Mouse (Mus musculus): ENCODE data around the gene Gm10295.

The Gm10295 gene

DNA sequence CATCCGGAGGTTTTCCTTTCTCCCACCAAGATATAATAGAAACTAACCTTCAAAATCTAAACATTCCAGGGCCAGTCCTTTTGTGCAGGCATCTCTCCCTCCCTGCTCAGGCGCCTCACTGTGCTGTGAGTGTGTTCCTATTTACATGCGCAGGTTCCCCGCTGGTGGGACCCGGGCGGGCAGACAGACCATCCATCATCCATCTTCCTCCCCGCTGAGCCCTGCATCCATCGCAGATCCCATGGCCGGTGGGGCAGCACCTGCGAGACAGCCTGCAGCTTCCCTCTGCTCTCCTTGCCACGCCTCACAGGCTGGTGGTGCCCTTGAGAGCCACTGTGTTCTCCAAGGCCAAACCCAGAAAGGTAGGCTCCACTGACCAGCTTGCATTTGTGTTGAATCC lies at the start of gene Gm10295:
Gene Gm10295, minus strand, starts transcription at position 122 of the 400 bp plus-strand sequence.
- no peak for DNase-seq (ENCODE audit: low spot score)

DNA sequence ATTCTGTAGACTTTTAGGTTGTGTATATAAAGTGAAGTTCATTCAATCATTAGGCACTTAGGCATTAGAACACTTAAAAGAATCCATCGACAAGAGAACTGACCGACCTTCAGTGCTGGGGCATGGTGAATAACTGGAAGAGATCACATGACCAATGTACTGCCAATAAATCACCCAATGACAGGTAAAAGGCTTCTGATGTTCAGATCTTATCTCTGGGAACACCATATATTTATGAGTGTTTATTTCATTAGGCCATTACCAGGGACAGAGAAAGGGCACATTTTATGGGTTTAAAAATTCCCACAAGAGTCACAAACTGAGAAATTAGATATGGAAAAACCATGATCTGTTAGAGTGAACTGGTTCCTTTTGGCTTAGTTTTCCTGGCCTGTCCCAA lies 49.7 kb upstream of the Gm10295 start:
- DNase-seq (ENCODE audit: low spot score): no peak

DNA sequence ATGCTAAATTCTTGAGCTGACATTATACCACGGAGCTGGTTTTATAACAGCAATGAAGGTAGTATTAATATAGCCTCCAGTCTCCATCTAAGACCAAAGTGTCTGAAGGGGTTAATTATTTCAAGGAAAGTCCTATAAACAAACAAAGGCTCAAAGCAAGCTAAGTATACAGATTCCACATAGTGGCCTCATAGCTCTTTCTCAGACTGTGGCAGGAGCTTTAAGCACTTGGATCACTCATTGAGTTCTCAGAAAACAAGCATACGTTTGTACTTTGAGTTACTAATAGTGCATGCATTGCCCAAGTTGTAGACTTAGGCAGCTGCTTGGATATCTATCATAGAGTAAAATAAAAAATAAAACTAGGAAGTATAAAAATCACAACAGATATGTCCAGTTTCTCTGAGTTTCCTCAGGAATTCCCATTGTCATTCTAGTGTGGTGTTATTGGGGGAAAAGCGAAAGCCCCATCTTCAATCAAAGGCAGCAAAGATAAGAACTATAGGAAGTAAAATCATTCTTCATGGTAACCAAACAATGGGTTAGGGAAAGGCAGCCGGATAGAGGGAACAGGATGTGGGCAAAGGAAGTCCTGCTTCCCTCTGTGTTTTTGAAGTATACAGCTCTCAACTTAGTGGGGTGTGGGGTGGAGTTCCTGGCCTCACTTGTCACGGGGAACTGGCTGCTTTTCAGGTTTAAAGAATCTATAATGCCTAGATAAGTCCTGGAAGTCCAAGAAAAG lies 48.8 kb upstream of the Gm10295 start:
- DNase-seq (ENCODE audit: low spot score): no peak

DNA sequence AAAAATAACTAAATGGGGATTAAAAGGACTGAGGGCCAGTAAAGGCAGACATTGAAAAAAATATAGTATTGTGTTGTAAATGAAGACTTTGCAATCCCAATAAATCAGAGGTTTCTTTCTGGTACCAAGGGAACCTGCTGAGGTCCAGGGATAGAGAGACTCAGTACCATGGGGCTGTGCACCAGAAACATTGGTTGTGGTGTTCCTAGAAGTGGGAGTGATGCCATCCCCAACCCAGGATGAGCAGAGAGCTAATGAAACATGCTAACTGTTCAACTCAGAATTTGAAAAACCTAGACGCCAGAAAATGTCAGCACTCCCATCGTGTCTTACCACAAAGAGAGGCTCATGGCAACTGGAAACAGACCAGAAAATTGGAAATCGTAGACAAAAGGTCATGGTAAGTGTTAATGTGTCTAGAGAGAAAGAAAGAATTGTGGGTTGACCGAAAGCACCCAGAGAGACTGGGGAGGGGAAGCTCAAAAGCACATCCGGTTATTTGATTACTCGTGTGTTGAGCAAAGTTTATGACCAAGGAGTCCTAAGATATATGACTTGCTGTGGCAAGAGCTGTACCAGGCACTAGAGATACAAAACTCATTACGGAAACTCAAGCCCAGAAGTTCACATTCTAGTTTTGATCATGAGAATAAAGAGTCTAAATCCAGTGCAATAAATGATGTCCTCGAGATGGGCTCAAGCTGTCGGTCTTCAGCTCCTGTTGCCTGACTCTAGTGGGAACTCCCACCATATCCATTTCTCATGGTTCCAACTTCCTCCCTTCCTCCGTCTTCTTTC lies 47.9 kb upstream of the Gm10295 start:
- DNase-seq (ENCODE audit: low spot score): no peak

DNA sequence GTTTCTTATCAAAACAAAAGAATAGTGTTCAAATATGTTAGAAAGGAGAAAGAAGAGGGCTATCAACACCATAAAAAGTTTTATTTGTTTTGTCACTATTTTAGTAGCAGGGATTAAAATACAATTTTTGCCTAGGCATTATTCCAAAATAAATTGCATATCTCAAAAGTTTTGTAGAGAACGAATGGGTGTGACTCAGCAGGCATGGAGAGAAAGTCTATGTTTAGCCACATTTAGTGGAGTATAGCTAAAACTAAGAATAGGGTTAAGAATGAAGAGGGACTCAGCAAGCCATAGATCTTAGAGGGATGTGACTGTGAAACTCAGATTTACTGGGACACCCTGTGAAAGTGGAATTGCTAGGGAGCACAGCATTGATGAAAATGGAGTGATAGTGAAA lies 47.1 kb upstream of the Gm10295 start:
- no peak for DNase-seq (ENCODE audit: low spot score)

DNA sequence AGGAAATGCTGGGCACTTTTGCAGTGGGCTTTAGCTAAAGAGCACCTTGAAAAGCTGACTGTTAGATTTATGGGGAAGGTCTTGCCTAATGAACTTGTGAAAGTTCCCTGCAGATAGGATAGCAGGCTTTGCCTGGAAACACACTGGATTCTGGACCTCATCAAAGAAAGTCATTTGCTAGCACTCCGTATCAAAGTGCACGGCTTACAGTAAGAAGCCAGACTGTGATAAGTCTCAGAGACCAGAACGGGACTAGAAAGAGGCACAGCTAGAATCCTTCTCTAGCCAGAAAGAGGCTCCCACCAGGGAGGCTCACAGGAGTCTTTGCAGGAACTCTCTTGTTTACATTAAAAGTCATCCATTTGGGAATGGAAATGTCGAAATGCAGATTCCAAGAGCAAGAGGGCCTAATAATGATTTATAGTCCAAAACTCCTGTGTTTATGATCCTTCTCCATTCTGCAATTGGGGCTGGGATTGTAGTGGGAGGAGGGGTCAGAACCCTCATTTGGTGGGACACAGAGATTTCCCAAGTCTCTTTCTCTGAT lies 41.6 kb upstream of the Gm10295 start:
- DNase-seq (ENCODE audit: low spot score): no peak

DNA sequence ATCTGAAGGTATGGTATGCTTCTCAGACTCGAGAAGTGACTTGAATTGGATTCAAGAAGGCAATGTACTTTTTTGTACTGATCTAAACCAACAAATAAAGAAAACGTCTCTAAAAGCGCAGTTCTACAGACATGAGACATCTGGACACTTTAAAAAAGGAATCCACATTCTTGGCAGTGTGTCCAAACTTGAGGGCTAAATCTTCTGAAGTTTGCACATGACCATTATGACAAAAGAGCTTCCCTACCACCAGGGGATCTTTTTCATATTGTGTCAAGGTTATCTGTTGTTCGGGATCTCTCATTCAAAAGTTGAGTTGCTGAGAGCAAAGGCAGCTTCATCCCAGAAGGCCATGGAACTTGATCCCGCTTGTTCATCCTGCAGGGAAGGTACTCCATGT lies 40.0 kb upstream of the Gm10295 start:
- DNase-seq (ENCODE audit: low spot score): no peak

DNA sequence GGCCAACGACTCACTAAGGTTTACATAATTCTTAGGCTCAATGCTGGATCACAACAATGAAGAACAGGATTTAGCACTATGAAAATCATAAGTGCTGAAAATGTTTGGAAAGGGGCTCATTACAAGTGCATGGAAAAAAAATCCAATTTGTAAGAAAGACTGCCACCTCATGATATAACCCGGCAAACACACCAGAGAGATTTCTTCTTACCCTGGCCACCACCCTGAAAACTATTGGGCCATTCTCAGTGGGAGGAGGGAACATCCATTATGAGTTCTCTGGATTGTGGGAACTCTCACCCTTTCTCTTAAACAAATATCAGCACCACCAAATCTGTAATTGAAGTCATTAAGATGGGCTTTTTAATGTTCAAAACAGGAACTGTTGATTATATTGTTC lies 39.0 kb upstream of the Gm10295 start:
- no peak for DNase-seq (ENCODE audit: low spot score)

DNA sequence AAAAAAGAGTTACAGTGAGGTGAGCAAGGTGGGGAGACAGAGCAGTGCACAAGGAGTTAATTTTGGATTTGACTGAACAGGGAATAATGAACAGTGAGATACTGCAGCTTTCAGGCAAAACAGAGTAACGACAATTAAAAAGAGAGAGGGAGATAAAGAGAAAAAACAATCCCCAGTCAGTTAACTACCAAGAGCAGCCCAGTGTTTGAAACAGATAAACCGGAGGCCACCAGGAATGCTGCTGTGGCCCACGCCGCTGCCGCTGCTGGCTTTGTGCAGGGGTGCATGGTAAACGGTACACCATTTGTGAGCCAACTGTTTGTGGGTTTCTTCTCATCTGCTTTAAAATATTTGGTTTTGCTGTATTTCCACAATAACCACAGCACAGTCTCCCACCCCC lies 34.8 kb upstream of the Gm10295 start:
- no peak for DNase-seq (ENCODE audit: low spot score)

DNA sequence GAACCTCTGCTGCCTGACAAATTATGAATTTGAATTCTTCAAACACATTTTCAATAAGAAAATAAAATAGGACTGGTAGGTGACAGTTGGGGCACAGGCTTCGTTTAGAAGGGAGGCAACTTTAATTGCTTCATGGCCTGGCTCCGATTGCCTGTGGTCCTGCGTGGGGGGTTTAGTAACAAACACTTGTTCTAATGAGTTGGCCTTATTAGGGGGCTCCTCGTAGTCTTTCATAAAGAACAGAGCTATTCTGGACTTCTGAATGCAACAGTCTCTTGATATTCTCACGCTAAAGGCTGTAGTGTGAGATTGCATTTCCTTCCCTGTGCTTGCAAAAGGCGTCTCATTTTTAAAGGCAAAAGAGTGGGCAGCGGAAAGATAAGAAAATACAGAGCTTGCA lies 33.6 kb upstream of the Gm10295 start:
- DNase-seq (ENCODE audit: low spot score): no peak

DNA sequence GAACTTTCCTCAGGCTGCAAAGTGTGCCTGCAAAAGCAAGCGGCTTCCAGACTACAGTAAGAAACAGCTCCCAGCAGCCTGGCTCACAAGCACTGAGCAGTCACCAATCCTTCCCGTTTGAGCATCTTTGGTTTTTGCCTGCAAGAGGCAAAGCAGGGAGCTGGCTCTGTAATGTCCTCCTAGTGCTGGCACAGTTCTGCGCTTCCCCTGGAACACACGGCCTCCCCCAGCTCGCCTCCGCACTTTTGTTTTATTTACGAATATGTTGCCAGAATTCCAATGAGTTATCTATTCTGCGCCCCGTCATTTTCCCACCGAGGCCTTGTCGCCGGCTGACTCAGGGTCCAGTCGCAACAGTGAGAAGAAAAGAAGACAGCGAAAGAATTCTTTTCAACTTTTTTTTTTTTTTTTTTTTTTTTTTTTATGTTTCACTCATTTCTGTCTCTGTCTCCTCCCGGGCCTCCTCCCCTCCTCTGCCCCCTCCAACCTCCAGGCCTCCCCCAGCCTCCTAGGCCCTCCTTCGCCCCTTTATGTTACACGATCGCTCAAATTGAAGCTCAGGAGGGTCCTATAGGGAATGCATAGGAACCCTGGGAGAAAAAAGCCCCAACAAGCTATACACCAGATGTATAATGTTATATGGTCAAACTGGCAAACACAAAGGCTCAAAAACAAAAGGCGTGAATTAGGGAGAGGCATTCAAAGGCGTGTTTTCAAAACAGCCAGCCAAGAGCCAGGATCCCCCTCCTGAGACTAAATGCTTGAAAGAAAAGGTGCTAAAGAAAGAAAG lies 32.3 kb upstream of the Gm10295 start:
- no peak for DNase-seq (ENCODE audit: low spot score)

DNA sequence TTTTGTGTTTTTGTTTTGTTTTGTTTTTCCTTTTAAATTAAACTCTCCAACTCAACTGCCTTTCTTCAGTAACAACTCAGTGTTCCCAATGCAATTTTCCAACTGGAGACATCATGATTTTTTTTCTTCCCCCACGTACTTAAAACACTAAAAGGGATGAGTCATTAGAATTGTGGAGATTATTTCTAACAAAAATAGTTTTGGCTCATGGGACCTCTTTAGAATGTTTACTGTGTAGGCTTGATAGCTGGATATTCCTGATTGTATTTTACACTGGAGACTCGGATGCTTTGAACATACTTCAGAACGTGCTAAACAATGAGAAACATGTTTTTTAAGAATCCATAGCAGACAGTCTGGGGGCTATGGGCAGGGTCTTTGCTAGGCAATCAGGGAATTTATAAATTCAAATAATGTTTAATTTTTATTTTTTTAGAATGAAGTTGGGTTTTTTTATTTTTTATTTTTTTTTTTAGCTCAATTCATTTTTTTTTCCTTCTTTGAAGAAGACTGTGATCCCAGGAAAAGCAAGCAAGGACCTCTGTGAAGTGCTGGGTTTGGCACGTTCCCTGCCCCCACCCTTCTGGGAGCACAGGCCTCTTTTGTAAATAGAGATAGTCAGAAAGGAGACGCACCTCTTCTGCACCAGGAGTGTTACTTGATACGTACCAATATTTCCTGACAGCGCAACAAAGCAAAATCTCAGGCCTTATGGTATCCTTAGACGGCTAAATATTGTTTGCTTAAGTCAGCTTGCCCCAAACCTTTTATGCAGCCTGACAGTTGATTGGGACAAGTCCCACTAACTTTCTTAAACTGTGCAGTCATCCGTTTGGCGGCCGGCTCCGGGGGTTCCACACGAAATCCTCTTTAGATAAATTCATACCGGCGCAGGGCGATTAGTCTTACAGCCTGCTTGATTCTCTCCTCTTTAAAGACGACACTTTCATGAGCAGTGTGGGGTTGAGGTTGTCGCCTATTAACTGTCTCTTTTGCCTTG lies 28.8 kb upstream of the Gm10295 start:
- DNase-seq (ENCODE audit: low spot score): no peak

DNA sequence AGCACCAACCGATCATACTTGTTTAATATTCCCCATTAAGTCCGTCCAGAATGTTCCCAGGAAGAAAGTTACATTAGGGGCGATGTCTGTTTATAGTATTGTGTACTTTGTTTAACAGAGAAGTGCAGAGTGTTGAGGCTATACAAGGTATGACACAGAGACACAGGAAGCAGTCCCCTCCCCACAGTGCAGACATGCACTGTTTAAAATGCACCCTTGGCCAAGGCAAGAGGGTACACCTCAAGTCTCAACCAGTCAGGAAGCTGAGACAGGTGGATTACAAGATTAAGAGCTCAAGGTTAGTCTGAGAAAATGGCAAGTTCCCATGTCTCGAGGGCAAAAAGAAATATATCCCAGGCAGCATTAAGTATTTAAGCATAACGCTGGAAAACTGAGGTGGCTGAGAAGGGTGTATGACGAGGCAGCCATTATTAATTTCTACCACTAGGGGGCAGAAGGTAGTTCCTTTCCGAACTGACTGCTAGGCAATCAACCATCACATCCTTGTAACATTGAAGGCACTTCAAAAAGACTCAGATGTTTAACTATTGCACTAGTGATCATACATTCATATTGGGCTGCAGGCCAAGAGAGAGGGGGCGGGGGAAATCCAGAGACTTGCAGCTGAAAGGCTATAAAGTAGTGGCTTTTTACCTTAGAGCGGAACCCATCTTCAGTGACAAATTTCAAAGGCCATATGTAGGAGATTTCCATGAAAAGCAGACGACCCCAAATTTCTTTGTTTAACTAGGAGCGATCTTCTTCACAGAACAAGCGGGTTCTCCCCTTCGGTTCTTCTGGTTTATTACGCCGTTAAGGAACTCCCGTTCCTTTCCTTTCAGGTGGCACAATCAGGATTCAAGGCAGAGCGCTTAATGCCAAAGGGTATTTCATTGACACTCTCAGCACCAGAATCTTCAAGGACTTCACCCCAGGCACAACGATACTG lies 27.8 kb upstream of the Gm10295 start:
- DNase-seq (ENCODE audit: low spot score): no peak

DNA sequence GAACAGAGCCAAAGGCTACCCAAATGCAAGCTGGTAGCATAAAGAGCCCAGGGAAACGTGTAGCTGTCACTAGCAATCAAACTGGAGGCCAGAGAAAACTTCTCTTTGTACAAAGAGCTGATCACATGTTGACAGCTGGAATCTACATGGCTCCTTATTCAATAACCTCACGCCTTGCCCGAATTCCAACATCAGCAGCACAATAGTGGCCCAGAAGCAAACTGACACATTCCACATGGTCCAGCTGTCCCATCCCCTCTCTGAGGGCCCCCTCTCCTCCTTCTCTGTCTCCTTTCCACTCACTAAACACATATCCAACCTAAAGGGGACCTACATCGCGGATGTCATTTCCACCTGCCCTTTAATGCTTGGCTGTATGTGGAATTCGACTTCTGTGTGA lies 26.7 kb upstream of the Gm10295 start:
- no peak for DNase-seq (ENCODE audit: low spot score)

DNA sequence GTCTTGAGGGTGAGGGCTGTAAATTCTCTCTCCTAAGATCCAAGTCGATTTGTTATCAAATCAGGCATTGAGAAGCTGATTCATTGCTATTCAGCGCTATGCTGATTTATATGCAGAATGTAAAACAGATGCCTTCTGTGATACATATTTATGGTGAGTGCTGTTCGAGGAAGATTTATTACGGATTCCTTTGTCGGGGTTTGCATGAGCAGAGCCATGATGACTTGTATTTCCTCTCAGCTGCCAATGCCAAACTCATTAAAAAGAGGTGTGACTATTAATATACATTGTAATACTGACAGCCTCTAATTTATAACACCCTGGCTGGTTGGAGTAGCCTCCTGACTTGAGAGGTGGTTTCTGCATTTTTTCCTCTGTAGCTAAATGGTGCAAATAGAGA lies 22.8 kb upstream of the Gm10295 start:
- DNase-seq (ENCODE audit: low spot score): no peak

DNA sequence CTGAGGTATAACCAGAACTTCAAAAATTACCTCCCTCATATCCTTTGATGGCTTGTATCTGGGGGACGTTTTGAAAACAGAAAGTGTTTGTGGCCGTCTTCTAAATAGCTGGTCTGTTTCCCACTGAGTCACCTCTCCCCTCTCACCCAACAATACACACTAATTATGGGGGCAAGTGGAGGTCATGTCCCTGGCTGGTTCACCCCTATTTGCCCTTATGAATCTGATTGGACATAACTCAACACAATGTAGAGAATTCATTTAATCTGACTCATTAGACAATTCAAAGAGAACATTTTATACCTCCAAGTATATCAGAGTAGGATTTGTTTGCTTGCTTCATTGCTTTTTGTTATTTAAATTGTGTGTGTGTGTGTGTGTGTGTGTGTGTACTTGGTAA lies 20.6 kb upstream of the Gm10295 start:
- no peak for DNase-seq (ENCODE audit: low spot score)

DNA sequence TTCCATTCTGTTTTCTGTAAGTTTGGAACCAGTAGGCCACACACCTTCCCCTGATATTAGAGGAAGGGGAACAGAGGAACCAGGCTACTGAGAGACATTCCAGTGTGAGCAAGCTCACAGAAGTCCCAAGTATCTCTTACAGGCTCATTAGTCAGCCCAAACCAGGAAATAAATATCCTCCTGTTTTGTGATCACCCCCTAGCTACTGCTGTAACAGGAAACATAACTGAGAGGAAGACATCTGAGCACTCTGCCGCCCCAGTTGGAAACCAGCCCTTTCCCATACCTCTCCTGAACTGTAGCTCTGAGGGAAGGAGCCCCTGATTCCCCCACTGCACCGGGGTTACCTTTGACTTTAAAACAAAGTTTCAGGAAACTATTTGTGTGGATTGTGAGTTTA lies 19.5 kb upstream of the Gm10295 start:
- DNase-seq (ENCODE audit: low spot score): no peak

DNA sequence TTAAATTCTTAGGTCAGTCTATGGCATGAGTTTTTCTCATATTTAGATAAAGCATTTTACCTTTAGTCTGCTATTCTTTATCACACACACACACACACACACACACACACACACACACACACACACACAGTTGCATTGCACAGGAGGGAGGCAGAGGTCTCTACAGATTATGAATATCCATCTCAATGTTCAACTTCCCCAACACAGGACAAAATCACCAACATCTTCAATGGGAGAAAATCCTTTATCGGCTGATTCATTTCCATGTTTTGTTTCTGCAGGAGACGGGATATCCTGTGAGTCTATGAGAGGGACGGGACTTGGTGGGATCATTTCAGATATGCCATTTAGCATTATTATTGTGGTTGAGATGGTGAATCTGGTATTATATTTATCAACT lies 18.8 kb upstream of the Gm10295 start:
- no peak for DNase-seq (ENCODE audit: low spot score)

DNA sequence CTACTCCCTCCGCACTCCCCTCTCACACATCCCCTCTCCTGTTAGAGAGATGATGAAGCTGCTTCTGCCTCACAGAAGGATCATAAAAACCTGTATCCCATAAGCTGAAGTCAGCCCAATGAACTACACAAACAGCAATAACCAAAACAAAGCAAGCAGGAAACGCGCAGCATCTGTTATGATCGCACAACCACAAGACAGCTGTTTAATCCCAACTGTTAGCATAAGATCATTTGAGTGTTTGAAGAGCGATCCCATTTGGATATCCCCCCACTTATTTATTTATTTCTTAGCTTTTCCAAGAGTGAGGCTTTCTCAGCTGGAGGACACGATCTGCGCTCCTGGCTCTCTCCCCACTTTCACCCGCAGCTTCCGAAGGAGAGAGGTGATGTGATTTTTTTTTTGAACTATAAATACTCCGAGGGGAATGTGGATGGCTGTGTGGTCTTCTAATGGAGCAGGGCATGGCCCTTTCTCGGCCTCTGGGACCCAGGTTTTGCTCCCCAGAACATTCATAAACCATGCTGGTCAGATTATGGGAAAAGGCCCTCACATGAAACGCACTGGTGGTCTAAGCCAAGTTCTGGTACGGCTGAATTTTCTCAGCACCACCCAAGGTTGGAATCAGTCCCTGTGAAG lies 17.4 kb upstream of the Gm10295 start:
- no peak for DNase-seq (ENCODE audit: low spot score)

DNA sequence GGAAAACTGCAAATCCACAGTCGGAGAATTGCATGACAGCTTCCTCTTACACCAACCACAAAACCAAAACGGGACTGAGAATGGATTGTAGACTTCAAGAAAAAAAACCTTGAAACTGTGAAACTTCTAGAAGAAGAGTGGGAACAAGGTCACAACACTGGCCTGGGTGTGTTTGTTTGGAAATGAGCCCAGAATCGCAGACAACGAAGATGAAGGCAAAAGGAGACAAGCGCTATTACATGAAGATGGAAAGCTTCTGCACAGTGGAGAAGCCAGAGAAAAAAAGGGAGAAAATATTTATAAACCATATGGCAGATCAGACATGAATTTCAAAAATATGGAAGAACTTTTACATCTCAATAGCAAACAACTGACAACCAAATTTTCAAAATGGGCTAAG lies 4.3 kb upstream of the Gm10295 start:
- no peak for DNase-seq (ENCODE audit: low spot score)

Data from ovary, postnatal 10 days (tissue).